Mouse (Mus musculus) testis, adult 2 months (tissue): ENCODE results near the gene 2700097O09Rik.

Experiments used
- CTCF ChIP-seq: fragments of 200-500 bp; IDR thresholded peaks from 2 replicates; pipeline ENCODE4 v1.5.1; 2012; ENCODE audit warnings: low read depth, mild to moderate bottlenecking, inconsistent platforms, low read length, moderate library complexity; ENCODE audit not compliant: control insufficient read depth, insufficient read depth, insufficient replicate concordance
- POLR2A ChIP-seq: fragments of 200-500 bp; IDR thresholded peaks from 2 replicates; pipeline ENCODE4 v1.6.1; 2012; ENCODE audit warnings: low read depth, mild to moderate bottlenecking, inconsistent platforms, low read length, moderate library complexity; ENCODE audit not compliant: control insufficient read depth

DNA sequence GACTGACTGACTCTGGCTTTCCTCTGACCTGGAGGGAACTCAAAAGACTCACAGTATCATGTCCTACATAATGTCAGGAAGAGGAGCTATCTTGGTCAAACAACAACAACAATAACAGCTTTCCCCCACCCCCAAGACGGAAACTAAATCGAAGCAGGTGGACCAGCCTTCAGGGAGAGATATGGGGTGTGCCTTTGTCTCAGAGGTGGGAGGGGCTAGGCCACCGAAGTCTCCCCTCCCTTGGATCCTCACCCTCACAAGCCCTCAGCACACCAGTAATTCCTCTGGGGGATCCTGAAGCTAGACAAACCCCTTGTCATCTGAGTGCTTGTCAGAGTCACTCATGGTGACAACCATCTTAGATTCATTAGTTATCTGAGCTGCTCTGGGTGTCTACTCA, 20.1 kb downstream of the 2700097O09Rik start:
- TF ChIP-seq CTCF, result no peak
- TF ChIP-seq POLR2A, result no peak
